Mouse (Mus musculus) stomach, embryonic 16.5 days (tissue): ENCODE results near the gene Evi2b. TPM values are rescaled to one million over a fixed set of nuclear protein-coding genes. Genes with fewer than 3 reads are reported as not detected.
A peak's percentile ranks its signal among the peaks of the same experiment; 100 is the strongest.

ENCODE experiments used
- ATAC-seq: fragments of 200-750 bp; cut with Nextera tagmentation; 2 replicates; pipeline ENCODE4 v1.8.0; 2017; ENCODE audit warnings: moderate number of reproducible peaks, moderate TSS enrichment; ENCODE audit not compliant: insufficient read depth, low FRiP score
- H3K27ac ChIP-seq: fragments of 300-500 bp; sonication (generic); 2 replicates; pipeline ENCODE4 v1.5.1; 2014; ENCODE audit warnings: low read length
- H3K27me3 ChIP-seq: fragments of 300-500 bp; sonication (generic); 2 replicates; pipeline ENCODE4 v1.6.1; 2014; ENCODE audit warnings: low read length, control low read depth, mixed read lengths; ENCODE audit not compliant: control insufficient read depth, insufficient read depth
- H3K36me3 ChIP-seq: fragments of 300-500 bp; sonication (generic); 2 replicates; pipeline ENCODE4 v1.6.1; 2014; ENCODE audit warnings: low read length; ENCODE audit not compliant: control insufficient read depth, insufficient read depth
- H3K4me1 ChIP-seq: fragments of 300-500 bp; sonication (generic); 2 replicates; pipeline ENCODE4 v1.6.1; 2014; ENCODE audit warnings: low read length, control low read depth, mixed read lengths; ENCODE audit not compliant: control insufficient read depth, insufficient read depth
- H3K4me2 ChIP-seq: fragments of 300-500 bp; sonication (generic); 2 replicates; pipeline ENCODE4 v1.6.1; 2014; ENCODE audit warnings: low read depth, low read length, mixed read lengths
- H3K4me3 ChIP-seq: fragments of 300-500 bp; sonication (generic); replicated peaks from 2 replicates; pipeline ENCODE4 v1.5.1; 2014; ENCODE audit warnings: mild to moderate bottlenecking, low read length
- H3K9ac ChIP-seq: fragments of 300-500 bp; sonication (generic); 2 replicates; pipeline ENCODE4 v1.6.1; 2014; ENCODE audit warnings: low read length
- H3K9me3 ChIP-seq: fragments of 300-500 bp; sonication (generic); replicated peaks from 2 replicates; pipeline ENCODE4 v1.6.1; 2016; ENCODE audit warnings: low read length, control low read depth; ENCODE audit not compliant: control insufficient read depth
- WGBS: fragments of 180-500 bp; shearing (Covaris S2); extraction: QIAGEN DNeasy Blood & Tissue Kit; methylation state at CpG from one replicate; pipeline ENCODE4 v1.1.7; 2014; 5-methylcytosine and 5-hydroxymethylcytosine counted together
- polyA plus RNA-seq: library from polyadenylated mRNA; unstranded; fragments of >200 nt; fragmentation: Nextera tagmentation; extraction: Ambion mirVana; gene quantifications from 2 replicates; pipeline ENCODE4 v1.2.1, GENCODE M21; 2015

Evi2b gene
- polyA plus RNA-seq, 1 experiment from 2014 or later, result 1.8 TPM

GRCm38 (mm10) chr11:79533950-79534690, 10.6 kb upstream of the Evi2b start:
- peaks cover 8% of the 10 kb centered on the region; the same call in 1 of the 2 replicates for H3K4me1 ChIP-seq
- H3K27ac ChIP-seq, result peak overlapping the region; percentile 73
- peak; percentile 72; the same call in 1 of the 2 replicates for ATAC-seq
- no peaks in the 10 kb centered on the region for H3K9me3 ChIP-seq
- no peaks in the 10 kb centered on the region for H3K27me3 ChIP-seq
- no peak overlapping the region for H3K4me3 ChIP-seq
- H3K36me3 ChIP-seq, result no peaks in the 10 kb centered on the region
- no peak overlapping the region for H3K4me2 ChIP-seq
- H3K9ac ChIP-seq, result no peak overlapping the region
- WGBS, result 66% methylated on average over 8 of the region's 8 CpGs

GRCm38 (mm10) chr11:79533311-79533710, 9.7 kb upstream of the Evi2b start:
- H3K9ac ChIP-seq, result no peak overlapping the region
- H3K27ac ChIP-seq, result no peak overlapping the region
- WGBS, result 78% methylated on average over 6 of the region's 6 CpGs
- H3K4me3 ChIP-seq, result no peak overlapping the region
- H3K27me3 ChIP-seq, result no peaks in the 10 kb centered on the region
- H3K4me2 ChIP-seq, result no peak overlapping the region
- no peaks in the 10 kb centered on the region for H3K36me3 ChIP-seq
- H3K9me3 ChIP-seq, result no peaks in the 10 kb centered on the region
- peaks cover 8% of the 10 kb centered on the region; the same call in 1 of the 2 replicates for H3K4me1 ChIP-seq
- no peak for ATAC-seq

DNA sequence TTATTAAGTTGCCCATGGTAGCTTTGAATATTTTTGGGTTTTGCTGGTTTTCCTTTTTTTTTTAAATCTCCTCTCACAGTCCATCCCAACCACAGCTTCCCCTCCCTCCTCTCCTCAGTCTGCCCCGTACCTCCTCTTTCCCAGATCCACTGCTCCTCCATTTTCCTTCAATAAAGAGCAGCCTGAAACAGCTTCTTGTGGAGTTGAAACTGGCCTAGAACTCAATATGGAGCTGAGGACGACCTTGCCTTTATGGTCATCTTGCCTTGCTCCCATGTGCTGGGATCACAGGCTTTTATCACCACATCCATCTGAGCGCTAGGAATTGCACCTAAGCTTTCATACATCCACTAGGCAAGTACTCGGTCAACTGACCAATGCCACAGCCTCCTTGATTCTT, 7.9 kb upstream of the Evi2b start:
- no peak for ATAC-seq
- H3K4me3 ChIP-seq, result no peak overlapping the region
- WGBS, result 89% methylated on average over 4 of the region's 4 CpGs
- no peak overlapping the region for H3K9ac ChIP-seq
- H3K27me3 ChIP-seq, result no peaks in the 10 kb centered on the region
- H3K9me3 ChIP-seq, result no peaks in the 10 kb centered on the region
- peaks cover 8% of the 10 kb centered on the region; the same call in 1 of the 2 replicates for H3K4me1 ChIP-seq
- no peak overlapping the region for H3K4me2 ChIP-seq
- no peak overlapping the region for H3K27ac ChIP-seq
- H3K36me3 ChIP-seq, result no peaks in the 10 kb centered on the region

GRCm38 (mm10) chr11:79530774-79531173, 7.2 kb upstream of the Evi2b start:
- no peak overlapping the region for H3K4me3 ChIP-seq
- peaks cover 8% of the 10 kb centered on the region; the same call in 1 of the 2 replicates for H3K4me1 ChIP-seq
- no peak overlapping the region for H3K27ac ChIP-seq
- no peaks in the 10 kb centered on the region for H3K27me3 ChIP-seq
- H3K4me2 ChIP-seq, result no peak overlapping the region
- no peaks in the 10 kb centered on the region for H3K9me3 ChIP-seq
- 79% methylated on average over 11 of the region's 11 CpGs for WGBS
- H3K36me3 ChIP-seq, result no peaks in the 10 kb centered on the region
- no peak overlapping the region for H3K9ac ChIP-seq
- no peak for ATAC-seq

- 83% methylated on average over 7 of the region's 7 CpGs for WGBS
- Histone ChIP-seq H3K9ac (no peak within 1 kb of the TSS), H3K27me3 (no peaks in the 10 kb centered on the region), H3K4me1 (peaks cover 8% of the 10 kb centered on the region; the same call in 1 of the 2 replicates), H3K36me3 (no peaks in the 10 kb centered on the region), H3K27ac (no peak within 1 kb of the TSS), H3K4me2 (no peak within 1 kb of the TSS), H3K4me3 (no peak within 1 kb of the TSS), H3K9me3 (no peaks in the 10 kb centered on the region)
- ATAC-seq, result no peak
Measured at GRCm38 (mm10) chr11:79530333-79530761, 6.8 kb upstream of the Evi2b start, which contains the start of the genes Evi2 and Evi2a. Gene Evi2, minus strand, starts transcription at chr11:79530589. Gene Evi2a, minus strand, starts transcription at chr11:79530609.

DNA sequence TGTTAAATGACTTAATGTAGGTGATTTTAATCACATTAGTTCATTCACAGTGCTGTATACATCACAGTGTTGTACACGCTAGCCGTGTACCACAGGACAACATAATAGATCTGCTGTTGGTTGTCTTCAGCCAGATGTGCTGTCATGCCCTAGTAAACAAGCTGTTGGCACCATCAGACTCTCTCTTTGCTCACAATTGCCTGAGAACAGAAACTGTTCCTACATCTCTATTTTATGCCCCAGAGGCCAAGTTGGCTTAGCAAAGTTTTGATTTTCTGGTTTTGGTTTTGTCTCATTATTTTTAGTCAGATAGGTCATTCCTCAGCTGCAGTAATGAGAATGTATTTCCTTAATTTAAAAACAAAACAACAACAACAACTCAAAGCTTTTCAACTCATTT, 6.2 kb upstream of the Evi2b start:
- H3K36me3 ChIP-seq, result no peaks in the 10 kb centered on the region
- no peaks in the 10 kb centered on the region for H3K9me3 ChIP-seq
- no peaks in the 10 kb centered on the region for H3K27me3 ChIP-seq
- no peak overlapping the region for H3K9ac ChIP-seq
- H3K4me3 ChIP-seq, result no peak overlapping the region
- no peak overlapping the region for H3K4me2 ChIP-seq
- H3K27ac ChIP-seq, result no peak overlapping the region
- peaks cover 6% of the 10 kb centered on the region; the same call in 1 of the 2 replicates for H3K4me1 ChIP-seq
- ATAC-seq, result no peak
- WGBS, result 79% methylated on average over 2 of the region's 2 CpGs

DNA sequence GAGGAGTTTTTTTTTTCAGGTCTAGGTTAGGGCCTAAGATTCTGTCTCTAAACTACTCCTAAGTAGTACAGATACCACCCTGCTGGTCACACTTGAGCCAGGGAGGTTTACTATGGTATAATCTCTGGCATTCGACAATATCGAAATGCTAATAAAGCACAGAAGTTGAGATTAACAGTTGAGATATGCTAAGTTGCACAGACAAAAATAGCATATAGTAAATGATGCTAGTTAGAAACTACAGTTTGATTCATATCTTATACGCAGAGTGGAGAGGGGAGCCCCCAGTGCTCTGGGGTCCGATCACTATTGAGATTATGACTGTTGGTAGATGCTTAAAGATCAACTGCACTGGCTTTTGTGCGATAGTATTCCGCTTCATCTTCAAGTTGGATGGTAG, 5.7 kb upstream of the Evi2b start:
- Histone ChIP-seq H3K4me1 (peaks cover 5% of the 10 kb centered on the region; the same call in 1 of the 2 replicates), H3K4me3 (no peak overlapping the region), H3K4me2 (no peak overlapping the region), H3K9me3 (no peaks in the 10 kb centered on the region), H3K27ac (no peak overlapping the region), H3K27me3 (no peaks in the 10 kb centered on the region), H3K9ac (no peak overlapping the region), H3K36me3 (no peaks in the 10 kb centered on the region)
- no peak for ATAC-seq
- 92% methylated on average over 6 of the region's 6 CpGs for WGBS

DNA sequence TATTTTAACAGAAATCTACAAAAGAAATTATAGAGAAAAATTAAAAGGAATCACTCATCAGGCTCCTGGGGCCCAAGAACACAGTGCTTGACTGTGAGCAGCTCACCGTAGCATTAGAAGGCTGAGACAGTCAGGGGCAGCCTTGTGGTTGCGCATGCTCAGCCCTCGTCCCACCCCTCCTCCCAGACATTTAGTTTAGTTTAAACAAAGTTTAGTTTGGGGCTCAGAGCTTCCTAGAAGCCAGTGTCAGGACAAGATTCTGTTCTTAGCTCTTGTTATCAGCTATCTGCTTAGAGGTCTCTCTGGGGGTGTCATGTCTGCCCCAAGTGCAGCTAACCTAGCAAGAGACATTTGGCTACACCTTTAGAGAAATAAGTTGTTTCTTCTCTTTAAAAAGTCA, 5.0 kb upstream of the Evi2b start:
- ATAC-seq, result no peak
- no peaks in the 10 kb centered on the region for H3K9me3 ChIP-seq
- no peak overlapping the region for H3K4me2 ChIP-seq
- no peak overlapping the region for H3K27ac ChIP-seq
- 83% methylated on average over 3 of the region's 3 CpGs for WGBS
- no peaks in the 10 kb centered on the region for H3K4me1 ChIP-seq
- H3K9ac ChIP-seq, result no peak overlapping the region
- H3K36me3 ChIP-seq, result no peaks in the 10 kb centered on the region
- no peaks in the 10 kb centered on the region for H3K27me3 ChIP-seq
- H3K4me3 ChIP-seq, result no peak overlapping the region

DNA sequence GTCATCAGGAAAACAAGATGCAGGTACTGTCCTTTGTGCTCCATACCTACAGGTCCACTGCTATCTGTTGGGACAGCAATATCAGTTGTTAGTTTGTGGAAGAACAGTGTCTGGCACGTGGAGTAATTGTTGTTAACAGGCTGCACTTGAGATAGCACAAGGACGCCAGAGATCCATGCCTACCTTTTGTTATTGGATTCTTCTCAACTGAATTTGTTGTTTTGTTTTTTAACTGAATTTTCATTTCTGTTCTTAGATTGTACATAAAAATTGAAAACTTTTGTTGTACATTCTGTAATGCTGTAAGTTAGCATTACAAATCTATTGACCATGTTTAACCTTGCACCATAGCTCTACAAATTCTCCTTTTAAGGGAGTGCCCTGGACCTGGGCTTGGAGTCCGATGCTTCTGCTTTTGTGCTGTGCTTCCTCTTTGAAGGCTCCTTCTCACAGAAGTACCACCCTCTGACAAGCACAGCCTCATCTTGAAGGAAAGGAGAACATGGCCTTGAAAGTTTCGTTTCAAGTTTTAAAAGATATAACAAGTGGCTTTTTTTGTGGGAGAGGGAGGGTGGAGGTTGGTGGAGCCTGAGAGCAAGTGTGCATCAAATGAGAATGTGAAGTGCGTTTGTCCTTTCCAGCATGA, 4.3 kb upstream of the Evi2b start:
- Histone ChIP-seq H3K4me3 (no peak overlapping the region), H3K4me1 (no peaks in the 10 kb centered on the region), H3K9me3 (no peaks in the 10 kb centered on the region), H3K27me3 (no peaks in the 10 kb centered on the region), H3K9ac (no peak overlapping the region), H3K27ac (peak overlapping the region; percentile 46; the same call in 1 of the 2 replicates), H3K4me2 (no peak overlapping the region), H3K36me3 (no peaks in the 10 kb centered on the region)
- 84% methylated on average over 5 of the region's 5 CpGs for WGBS
- ATAC-seq, result no peak
